Mouse (Mus musculus): ENCODE measurements around the gene Mgat3. TPM values are rescaled to one million over a fixed set of nuclear protein-coding genes. Genes with fewer than 3 reads are reported as not detected.

Gene Mgat3
- polyA plus RNA-seq, 1 experiment from 2014 or later: 6.7 TPM

DNA sequence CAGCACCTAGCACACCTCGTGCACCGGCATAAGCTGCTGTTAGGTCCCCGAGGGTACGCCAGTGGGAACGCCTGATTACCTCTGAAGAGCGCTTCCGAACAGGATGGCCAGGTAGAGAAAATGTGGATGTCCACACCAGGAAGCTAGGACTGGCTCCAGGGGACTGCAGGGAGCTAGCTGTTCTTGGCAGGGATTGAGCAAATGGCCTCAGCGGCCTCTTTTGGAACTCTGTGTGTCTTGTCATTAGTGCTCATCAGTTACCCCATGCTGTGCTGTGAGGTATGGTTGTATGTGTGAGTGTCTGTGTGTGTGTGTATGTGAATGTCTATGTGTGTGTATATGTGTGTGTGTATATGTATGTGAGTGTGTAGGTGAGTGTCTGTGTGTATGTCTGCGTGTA lies 1.8 kb downstream of the Mgat3 start:
- no peaks in the 10 kb centered on the region for H3K36me3 ChIP-seq (ENCODE audit: insufficient read depth, low read length)
- ATAC-seq (replicated peaks; ENCODE audit: low FRiP score, low read depth): no peak
- no peak for DNase-seq (ENCODE audit: low spot score)

GRCm38 (mm10) chr15:80175756-80176155 lies 2.2 kb downstream of the Mgat3 start:
- H3K9ac ChIP-seq (ENCODE audit: low read depth, low read length): no peak overlapping the region
- no peak for ATAC-seq (replicated peaks; ENCODE audit: low FRiP score, low read depth)
- peaks cover 5% of the 10 kb centered on the region; the same call in 1 of the 2 replicates for H3K4me1 ChIP-seq (replicated peaks; ENCODE audit: insufficient read depth, low read length)
- no peaks in the 10 kb centered on the region for H3K27me3 ChIP-seq (ENCODE audit: insufficient read depth, low read length)
- H3K4me3 ChIP-seq (replicated peaks; ENCODE audit: low read depth, low read length): no peak overlapping the region
- H3K4me2 ChIP-seq (ENCODE audit: low read length): no peak overlapping the region
- WGBS: 65% methylated on average over 6 of the region's 6 CpGs
- H3K36me3 ChIP-seq (ENCODE audit: insufficient read depth, low read length): no peaks in the 10 kb centered on the region
- DNase-seq (ENCODE audit: low spot score): no peak
- H3K9me3 ChIP-seq (replicated peaks; ENCODE audit: low read length): no peaks in the 10 kb centered on the region
- H3K27ac ChIP-seq: no peak overlapping the region
- no peak for TF ChIP-seq CTCF (IDR thresholded peaks at IDR 0.05; ENCODE audit: low read depth)

More for the DNA sequence above, 1.8 kb downstream of the Mgat3 start:
- Histone ChIP-seq H3K4me3 (replicated peaks; ENCODE audit: low read depth, low read length) (no peak overlapping the region), H3K4me2 (ENCODE audit: low read length) (no peak overlapping the region), H3K27me3 (ENCODE audit: insufficient read depth, low read length) (no peaks in the 10 kb centered on the region), H3K27ac (no peak overlapping the region), H3K9me3 (replicated peaks; ENCODE audit: low read length) (no peaks in the 10 kb centered on the region), H3K9ac (ENCODE audit: low read depth, low read length) (no peak overlapping the region), H3K4me1 (replicated peaks; ENCODE audit: insufficient read depth, low read length) (peaks cover 5% of the 10 kb centered on the region; the same call in 1 of the 2 replicates)
- WGBS: 78% methylated on average over 9 of the region's 9 CpGs
- TF ChIP-seq CTCF (IDR thresholded peaks at IDR 0.05; ENCODE audit: low read depth): no peak

GRCm38 (mm10) chr15:80181561-80181960 lies 8.0 kb downstream of the Mgat3 start:
- DNase-seq (ENCODE audit: low spot score): no peak
- H3K27me3 ChIP-seq (ENCODE audit: insufficient read depth, low read length): no peaks in the 10 kb centered on the region
- no peak for TF ChIP-seq CTCF (IDR thresholded peaks at IDR 0.05; ENCODE audit: low read depth)
- H3K36me3 ChIP-seq (ENCODE audit: insufficient read depth, low read length): no peaks in the 10 kb centered on the region
- H3K4me1 ChIP-seq (replicated peaks; ENCODE audit: insufficient read depth, low read length): no peaks in the 10 kb centered on the region
- H3K9me3 ChIP-seq (replicated peaks; ENCODE audit: low read length): no peaks in the 10 kb centered on the region
- no peak overlapping the region for H3K4me3 ChIP-seq (replicated peaks; ENCODE audit: low read depth, low read length)
- ATAC-seq (replicated peaks; ENCODE audit: low FRiP score, low read depth): no peak
- no peak overlapping the region for H3K9ac ChIP-seq (ENCODE audit: low read depth, low read length)
- no peak overlapping the region for H3K4me2 ChIP-seq (ENCODE audit: low read length)
- H3K27ac ChIP-seq: no peak overlapping the region
- WGBS: 88% methylated on average over 7 of the region's 7 CpGs

DNA sequence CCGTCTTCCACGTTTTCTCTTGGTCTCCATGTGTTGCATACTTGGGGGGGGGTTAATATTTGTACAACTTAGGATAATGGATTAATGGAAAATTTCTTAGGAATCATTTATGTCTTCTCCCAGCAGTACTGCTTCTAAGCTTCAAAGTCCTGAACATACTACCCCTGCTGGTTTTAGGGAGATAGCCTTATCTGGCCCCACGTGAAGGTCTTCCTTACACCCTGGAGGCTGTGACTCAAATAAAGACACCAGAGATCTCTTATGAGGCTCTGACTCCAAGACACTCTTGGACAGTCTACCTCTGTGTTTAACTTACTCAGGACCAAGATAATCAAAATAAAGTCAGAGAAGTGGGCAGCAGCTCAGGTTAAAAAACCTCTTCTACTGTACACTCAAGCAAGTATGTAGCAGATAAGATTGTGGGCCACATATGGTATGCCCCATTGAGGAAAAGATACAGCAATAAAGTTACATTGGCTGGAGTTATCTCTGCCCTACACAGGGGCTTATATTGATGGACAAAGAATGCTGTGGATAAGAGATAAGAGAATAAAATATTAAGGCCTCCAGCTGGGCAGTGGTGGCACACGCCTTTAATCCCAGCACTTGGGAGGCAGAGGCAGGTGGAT lies 8.7 kb downstream of the Mgat3 start:
- 88% methylated on average over 4 of the region's 4 CpGs for WGBS
- Histone ChIP-seq H3K36me3 (ENCODE audit: insufficient read depth, low read length) (no peaks in the 10 kb centered on the region), H3K4me2 (ENCODE audit: low read length) (no peak overlapping the region), H3K9me3 (replicated peaks; ENCODE audit: low read length) (no peaks in the 10 kb centered on the region), H3K27ac (no peak overlapping the region), H3K9ac (ENCODE audit: low read depth, low read length) (no peak overlapping the region), H3K4me3 (replicated peaks; ENCODE audit: low read depth, low read length) (no peak overlapping the region), H3K27me3 (ENCODE audit: insufficient read depth, low read length) (no peaks in the 10 kb centered on the region), H3K4me1 (replicated peaks; ENCODE audit: insufficient read depth, low read length) (no peaks in the 10 kb centered on the region)
- no peak for DNase-seq (ENCODE audit: low spot score)
- TF ChIP-seq CTCF (IDR thresholded peaks at IDR 0.05; ENCODE audit: low read depth): no peak
- ATAC-seq (replicated peaks; ENCODE audit: low FRiP score, low read depth): no peak

- WGBS: 69% methylated on average over 5 of the region's 5 CpGs
- no peak overlapping the region for H3K4me3 ChIP-seq (replicated peaks; ENCODE audit: low read depth, low read length)
Measured at GRCm38 (mm10) chr15:80188927-80189326, 15.4 kb downstream of the Mgat3 start.

GRCm38 (mm10) chr15:80190075-80190474 lies 16.6 kb downstream of the Mgat3 start:
- H3K9me3 ChIP-seq (replicated peaks; ENCODE audit: low read length): no peaks in the 10 kb centered on the region
- peaks cover 12% of the 10 kb centered on the region; the same call in 1 of the 2 replicates for H3K4me1 ChIP-seq (replicated peaks; ENCODE audit: insufficient read depth, low read length)
- DNase-seq (ENCODE audit: low spot score) (no peak), ATAC-seq (replicated peaks; ENCODE audit: low FRiP score, low read depth) (peak; percentile 45; the same call in 1 of the 2 replicates)
- no peaks in the 10 kb centered on the region for H3K27me3 ChIP-seq (ENCODE audit: insufficient read depth, low read length)
- no peak overlapping the region for H3K4me3 ChIP-seq (replicated peaks; ENCODE audit: low read depth, low read length)
- no peak overlapping the region for H3K9ac ChIP-seq (ENCODE audit: low read depth, low read length)
- no peak for TF ChIP-seq CTCF (IDR thresholded peaks at IDR 0.05; ENCODE audit: low read depth)
- H3K4me2 ChIP-seq (ENCODE audit: low read length): no peak overlapping the region
- H3K36me3 ChIP-seq (ENCODE audit: insufficient read depth, low read length): no peaks in the 10 kb centered on the region
- peak overlapping the region; percentile 73 for H3K27ac ChIP-seq
- 71% methylated on average over 4 of the region's 4 CpGs for WGBS

More at GRCm38 (mm10) chr15:80188927-80189326, 15.4 kb downstream of the Mgat3 start:
- Histone ChIP-seq H3K27me3 (ENCODE audit: insufficient read depth, low read length) (no peaks in the 10 kb centered on the region), H3K4me2 (ENCODE audit: low read length) (no peak overlapping the region), H3K9me3 (replicated peaks; ENCODE audit: low read length) (no peaks in the 10 kb centered on the region), H3K27ac (peak overlapping the region; percentile 73), H3K36me3 (ENCODE audit: insufficient read depth, low read length) (no peaks in the 10 kb centered on the region), H3K9ac (ENCODE audit: low read depth, low read length) (no peak overlapping the region), H3K4me1 (replicated peaks; ENCODE audit: insufficient read depth, low read length) (peaks cover 12% of the 10 kb centered on the region; the same call in 1 of the 2 replicates)
- TF ChIP-seq CTCF (IDR thresholded peaks at IDR 0.05; ENCODE audit: low read depth): no peak
- DNase-seq (ENCODE audit: low spot score): peak; percentile 22
- ATAC-seq (replicated peaks; ENCODE audit: low FRiP score, low read depth): peak; percentile 77

All from kidney, postnatal 0 days (tissue).